ENCODE assay signal across 10 mouse cellular contexts in genomic region chr19:56566041-56566440, GRCm38 (mm10). TPM values are rescaled to one million over a fixed set of nuclear protein-coding genes. Genes with fewer than 3 reads are reported as not detected.
DNase-seq lines count a peak whose midpoint lies in the region; ATAC-seq and TF ChIP-seq lines count a peak whose summit lies in the region.
"Had no signal": no experiment of that assay in that cellular context is flagged by ENCODE, and none has a peak within 500 bp of the region (broad histone marks: within the 10 kb centered on the region; RNA-seq: fewer than 3 reads in every experiment).

No protein-coding gene starts in this region.

- H3K36me3 ChIP-seq in limb, embryonic 14.5 days (ENCODE audit: control insufficient read depth, insufficient read depth, low read length) = peaks cover 7% of the 10 kb centered on the region; the same call in 1 of the 2 replicates
- H3K36me3 ChIP-seq in limb, embryonic 10.5 days = peaks cover 18% of the 10 kb centered on the region

- no peak overlapping the region for H3K27ac ChIP-seq in limb, embryonic 14.5 days (replicated peaks; ENCODE audit: low read depth, low read length)
- no peak overlapping the region for H3K27ac ChIP-seq in limb, embryonic 10.5 days
- no peak overlapping the region for H3K27ac ChIP-seq in layer of hippocampus, adult 2 months
- H3K27ac ChIP-seq: embryonic facial prominence, embryonic 15.5 days; limb, embryonic 15.5 days had no signal

- no peak overlapping the region for H3K4me2 ChIP-seq in limb, embryonic 14.5 days (replicated peaks; ENCODE audit: low read depth, low read length, severe bottlenecking)
- H3K4me2 ChIP-seq: embryonic facial prominence, embryonic 15.5 days; limb, embryonic 15.5 days had no signal

- no peak overlapping the region for H3K9ac ChIP-seq in limb, embryonic 14.5 days (ENCODE audit: low read depth, low read length, severe bottlenecking)
- H3K9ac ChIP-seq: embryonic facial prominence, embryonic 15.5 days; limb, embryonic 15.5 days had no signal

- no peaks in the 10 kb centered on the region for H3K4me1 ChIP-seq in limb, embryonic 14.5 days (ENCODE audit: control insufficient read depth, insufficient read depth, low read length)
- H3K4me1 ChIP-seq in limb, embryonic 10.5 days = no peaks in the 10 kb centered on the region
- H3K4me1 ChIP-seq: embryonic facial prominence, embryonic 15.5 days; limb, embryonic 15.5 days had no signal

- no peaks in the 10 kb centered on the region for H3K27me3 ChIP-seq in limb, embryonic 14.5 days (ENCODE audit: control insufficient read depth, insufficient read depth, low read length)
- H3K27me3 ChIP-seq in limb, embryonic 10.5 days (ENCODE audit: low read depth, poor library complexity, severe bottlenecking) = no peaks in the 10 kb centered on the region
- H3K27me3 ChIP-seq: embryonic facial prominence, embryonic 15.5 days; limb, embryonic 15.5 days had no signal

- peak; percentile 88 for TF ChIP-seq CTCF in layer of hippocampus, adult 2 months (conservative IDR thresholded peaks at IDR 0.05)

- peak; percentile 23 for DNase-seq in CD4-positive, CD25-positive, alpha-beta regulatory T cell, adult 2 months (ENCODE audit: low read depth, low spot score)
- DNase-seq in limb, embryonic 14.5 days (ENCODE audit: low spot score) = peak; percentile 60
- DNase-seq in limb, embryonic 10.5 days (ENCODE audit: low spot score) = no peak
- DNase-seq in frontal cortex, postnatal 36 days (ENCODE audit: low spot score in 2 of 2) = peak; percentile 46 to 82
- DNase-seq in layer of hippocampus, adult 2 months (ENCODE audit: low spot score in 2 of 2) = peak; percentile 60 to 64
- peak; percentile 33 for DNase-seq in naive thymus-derived CD4-positive, alpha-beta T cell, adult 2 months (ENCODE audit: low read depth)
- DNase-seq in urinary bladder, postnatal 25 days (ENCODE audit: low spot score) = no peak

- H3K9me3 ChIP-seq in limb, embryonic 14.5 days (ENCODE audit: control insufficient read depth, low read length) = no peaks in the 10 kb centered on the region
- H3K9me3 ChIP-seq in limb, embryonic 10.5 days (replicated peaks) = no peaks in the 10 kb centered on the region
- H3K9me3 ChIP-seq: embryonic facial prominence, embryonic 15.5 days; limb, embryonic 15.5 days had no signal

- no peak for ATAC-seq in CD4-positive, CD25-positive, alpha-beta regulatory T cell, adult 4 months
- no peak for ATAC-seq in limb, embryonic 14.5 days (ENCODE audit: low FRiP score, low read depth)

- WGBS in limb, embryonic 14.5 days = 88% methylated on average over 4 of the region's 4 CpGs
- 90% methylated on average over 4 of the region's 4 CpGs for WGBS in limb, embryonic 10.5 days

- no peak for TF ChIP-seq POLR2A in limb, embryonic 14.5 days (IDR thresholded peaks at IDR 0.05; ENCODE audit: borderline replicate concordance, extremely low read depth, insufficient read depth, insufficient read length)

- no peak overlapping the region for H3K4me3 ChIP-seq in limb, embryonic 14.5 days (replicated peaks; ENCODE audit: low read length)
- no peak overlapping the region for H3K4me3 ChIP-seq in limb, embryonic 10.5 days
- H3K4me3 ChIP-seq in layer of hippocampus, adult 2 months = no peak overlapping the region
- H3K4me3 ChIP-seq: embryonic facial prominence, embryonic 15.5 days; limb, embryonic 15.5 days had no signal

RNA-seq across cellular contexts. Expression of gene Nhlrc2, which starts 18.0 kb away (rescaled TPM):
- polyA plus RNA-seq in CD4-positive, CD25-positive, alpha-beta regulatory T cell, adult 4 months (2017; shearing (Covaris generic)) = 1 to 10 TPM; 6.8 to 7.8 TPM
- polyA plus RNA-seq in limb, embryonic 14.5 days (2012; rRNA removed) = 14.0 and 15.0 TPM in 2 replicates
- 14.8 and 15.3 TPM in 2 replicates for polyA plus RNA-seq in limb, embryonic 14.5 days (2014; fragmentation: Nextera tagmentation; extraction: Ambion mirVana)
- polyA plus RNA-seq in limb, embryonic 10.5 days (2016; fragmentation: Nextera tagmentation; extraction: Ambion mirVana) = 15.3 and 16.6 TPM in 2 replicates
- total RNA-seq in layer of hippocampus, adult 2 months (2021) = 10 to 100 TPM; 11.6 to 12.9 TPM

RNA-seq across cellular contexts. Expression of gene Dclre1a, which starts 18.0 kb away (rescaled TPM):
- polyA plus RNA-seq in CD4-positive, CD25-positive, alpha-beta regulatory T cell, adult 4 months (2017; shearing (Covaris generic)) = 10 to 100 TPM; 11.2 to 16.2 TPM
- 12.2 and 14.7 TPM in 2 replicates for polyA plus RNA-seq in limb, embryonic 14.5 days (2012; rRNA removed)
- polyA plus RNA-seq in limb, embryonic 14.5 days (2014; fragmentation: Nextera tagmentation; extraction: Ambion mirVana) = 19.7 and 22.6 TPM in 2 replicates
- 17.1 and 20.9 TPM in 2 replicates for polyA plus RNA-seq in limb, embryonic 10.5 days (2016; fragmentation: Nextera tagmentation; extraction: Ambion mirVana)
- total RNA-seq in layer of hippocampus, adult 2 months (2021) = 1 to 10 TPM; 6.9 to 7.7 TPM

Comparison
In these comparisons a context has a peak if more than half of its experiments do, and no peak if none do; other contexts are left out.
1. DNase-seq: peak in CD4-positive, CD25-positive, alpha-beta regulatory T cell, adult 2 months (single experiment), limb, embryonic 14.5 days (single experiment), frontal cortex, postnatal 36 days (2 of 2), layer of hippocampus, adult 2 months (2 of 2) and naive thymus-derived CD4-positive, alpha-beta T cell, adult 2 months (single experiment); none in limb, embryonic 10.5 days (single experiment) and urinary bladder, postnatal 25 days (single experiment).